Mouse (Mus musculus): ENCODE measurements around the gene Olfr1193.
"Not testable (repeated sequence)": the region's sequence is repeated elsewhere in the genome, so short reads cannot be mapped to it uniquely, and the experiment has no call there.

Gene Olfr1193

DNA sequence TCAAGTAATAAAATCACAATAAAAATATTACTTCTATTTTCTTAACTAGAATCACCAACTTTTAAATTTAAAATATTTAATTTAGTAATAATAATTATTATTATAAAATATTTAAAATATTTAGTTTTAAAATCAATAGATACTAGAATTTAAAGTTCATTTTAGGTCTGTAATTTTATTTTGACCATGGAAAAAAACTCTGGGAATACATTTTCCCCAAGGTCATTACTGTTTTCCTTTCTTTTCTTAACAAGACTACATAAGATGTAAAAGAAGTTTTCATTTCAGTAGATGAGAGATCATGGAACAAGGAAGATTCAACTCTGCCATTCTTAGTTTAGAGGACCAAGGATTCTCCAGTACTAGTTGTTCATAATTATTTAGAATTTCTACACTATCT lies at the start of gene Olfr1193:
Gene Olfr1193, plus strand, starts transcription at position 301 of the 400 bp plus-strand sequence.
- not testable (repeated sequence) for DNase-seq (ENCODE audit: low spot score in 2 of 2)

DNA sequence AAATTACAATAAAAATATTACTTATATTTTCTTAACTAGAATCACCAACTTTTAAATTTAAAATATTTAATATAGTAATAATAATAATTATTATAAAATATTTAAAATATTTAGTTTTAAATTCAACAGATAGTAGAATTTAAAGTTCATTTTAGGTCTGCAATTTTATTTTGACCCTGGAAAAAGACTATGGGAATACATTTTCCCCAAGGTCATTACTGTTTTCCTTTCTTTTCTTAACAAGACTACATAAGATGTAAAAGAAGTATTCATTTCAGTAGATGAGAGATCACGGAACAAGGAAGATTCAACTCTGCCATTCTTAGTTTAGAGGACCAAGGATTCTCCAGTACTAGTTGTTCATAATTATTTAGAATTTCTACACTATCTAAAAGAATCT lies 35.2 kb upstream of the Olfr1193 start, which contains the start of gene Olfr1191-ps1:
Gene Olfr1191-ps1, plus strand, starts transcription at position 301 of the 400 bp plus-strand sequence.
- DNase-seq (ENCODE audit: low spot score in 2 of 2): not testable (repeated sequence)

DNA sequence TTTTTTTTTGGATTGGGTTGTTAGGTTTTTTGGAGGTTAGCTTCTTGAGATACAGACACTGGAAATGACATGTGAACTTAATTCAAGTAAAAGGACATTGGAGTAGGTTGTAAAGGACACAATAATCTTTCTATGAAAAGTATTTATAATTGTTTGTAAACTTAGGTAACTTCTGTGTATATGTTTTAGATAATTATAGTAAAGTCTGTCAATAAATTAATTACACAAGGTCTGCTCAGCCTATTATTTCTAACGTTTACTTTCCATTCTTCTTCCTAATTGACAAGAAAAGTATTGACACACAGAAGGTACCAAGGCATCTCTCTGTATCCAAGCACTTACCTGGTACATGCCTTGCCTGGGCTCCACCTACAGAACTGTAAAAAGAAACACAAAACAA lies 27.2 kb upstream of the Olfr1193 start, which contains the start of gene Olfr1192-ps1:
Gene Olfr1192-ps1, plus strand, starts transcription at position 301 of the 400 bp plus-strand sequence.
- no peak for DNase-seq (ENCODE audit: low spot score in 2 of 2)

DNA sequence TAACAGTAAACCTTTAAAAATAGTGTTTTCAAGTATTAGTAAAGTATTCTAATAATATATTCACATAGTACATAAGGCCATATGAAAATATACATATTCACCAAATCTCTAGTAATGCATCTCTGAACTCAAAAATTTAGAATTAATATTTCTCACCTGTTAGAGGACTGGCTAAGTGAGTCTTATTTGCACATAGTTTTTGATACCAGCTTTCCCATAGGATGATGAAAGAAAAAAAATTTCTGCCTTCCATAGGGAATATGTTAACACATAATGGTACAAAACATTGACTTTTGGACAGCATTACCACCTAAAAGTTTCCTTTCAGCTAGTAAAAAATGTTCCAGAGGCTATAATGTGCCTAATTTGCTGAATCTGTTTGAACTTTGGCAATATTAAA lies 13.7 kb downstream of the Olfr1193 start, which contains the start of gene Olfr1195:
Gene Olfr1195, minus strand, starts transcription at position 101 of the 400 bp plus-strand sequence.
- no peak for DNase-seq (ENCODE audit: low spot score in 2 of 2)

DNA sequence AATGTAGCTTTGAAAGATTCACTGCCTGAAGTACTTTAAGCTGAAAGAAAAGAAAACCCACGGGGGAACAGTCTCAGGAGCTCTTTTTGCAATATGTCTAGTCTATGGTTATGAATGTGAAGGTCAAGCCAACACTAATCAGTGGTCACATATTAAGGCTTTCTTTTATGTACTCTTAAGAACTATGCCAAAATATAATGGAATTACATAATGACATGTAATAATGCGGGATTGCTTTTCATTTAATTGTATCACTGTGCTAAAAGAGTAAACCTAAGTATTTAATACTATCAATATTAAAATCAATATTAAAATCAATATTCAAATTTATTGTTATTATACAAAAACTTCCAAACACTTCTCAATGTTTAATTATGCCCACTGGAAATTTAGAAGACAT lies 29.1 kb downstream of the Olfr1193 start, which contains the start of gene Olfr1196:
Gene Olfr1196, minus strand, starts transcription at position 101 of the 400 bp plus-strand sequence.
- DNase-seq (ENCODE audit: low spot score in 2 of 2): no peak

Data from natural killer cell, adult 2 months (primary cell).